Mouse (Mus musculus) inflammation-experienced regulatory T-cells, adult 6 months (primary cell): ENCODE data around the gene Slamf8. TPM values are rescaled to one million over a fixed set of nuclear protein-coding genes. Genes with fewer than 3 reads are reported as not detected.

Experiments used
- ATAC-seq: one replicate; pipeline ENCODE4 v1.8.0; 2017
- polyA plus RNA-seq, 3 experiments: library from polyadenylated mRNA; unstranded; fragments of 100-300 nt; shearing (Covaris generic); gene quantifications; one replicate each; pipeline ENCODE4 v1.2.1; 2017

Gene Slamf8
- polyA plus RNA-seq, 3 experiments from 2014 or later, result 0.40 to 1.6 (median 1.1) TPM

DNA sequence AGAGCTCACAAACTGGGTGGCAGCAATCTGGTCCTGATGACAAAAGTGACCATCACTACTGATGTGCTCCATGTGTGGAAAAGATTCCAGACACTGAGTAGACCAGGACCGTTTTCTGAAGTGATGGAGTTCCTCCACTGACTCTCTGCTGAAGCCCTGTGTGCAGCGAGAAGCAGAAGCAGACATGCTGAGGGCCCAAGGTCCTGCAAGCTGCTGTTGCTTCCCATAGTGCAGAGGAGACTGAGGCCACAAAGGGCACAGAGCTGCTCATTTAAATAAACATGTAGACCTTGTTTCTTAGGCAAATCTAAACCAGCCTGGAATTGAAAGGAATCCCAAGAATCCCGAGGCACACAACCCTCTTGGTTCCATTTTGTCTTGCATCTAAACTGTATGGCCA lies 3.0 kb upstream of the Slamf8 start:
- ATAC-seq, result no peak

DNA sequence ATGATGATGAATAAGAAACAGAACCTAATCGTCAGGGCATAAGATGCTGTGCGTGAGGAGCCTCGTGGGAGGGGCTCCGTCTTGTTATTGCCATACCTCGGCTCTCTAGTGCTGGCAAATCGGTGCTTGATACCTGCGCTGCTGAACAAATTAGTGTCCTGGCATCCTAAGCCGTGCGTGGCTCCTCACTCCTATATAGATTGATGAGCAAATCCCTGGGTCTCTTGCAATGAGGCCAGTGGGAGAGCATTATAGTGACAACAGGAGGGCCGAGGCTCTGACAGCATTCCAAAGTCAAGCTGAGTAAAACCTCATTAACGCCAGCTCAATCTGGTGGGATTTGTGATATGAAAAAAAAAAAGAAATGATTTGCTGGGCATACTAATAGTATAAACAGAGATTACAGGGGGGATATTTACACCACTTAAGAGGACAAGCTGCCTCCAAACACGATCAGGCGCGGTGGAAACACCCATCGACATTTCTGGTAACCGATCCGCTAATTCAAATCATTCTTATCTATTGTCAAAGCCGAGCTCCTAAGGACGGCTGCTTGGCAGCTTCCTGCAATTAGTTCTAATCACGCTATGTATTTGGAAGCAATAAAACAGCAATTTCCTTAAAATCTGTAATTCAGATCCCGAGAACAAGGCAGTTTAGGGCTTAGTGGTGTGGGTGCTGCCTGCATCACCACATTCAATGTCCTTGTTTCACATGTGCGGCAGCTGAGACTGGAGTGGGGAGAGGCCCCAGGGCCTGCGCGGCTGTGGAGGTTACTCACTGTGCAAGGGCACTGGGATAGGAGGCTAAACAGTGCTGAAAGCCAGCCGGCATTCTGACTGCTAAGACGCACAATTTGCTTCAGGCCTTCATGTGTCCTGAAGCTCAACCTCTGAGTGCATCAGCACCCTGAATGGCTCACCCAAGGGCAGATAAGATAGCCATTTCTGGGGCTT lies 4.5 kb downstream of the Slamf8 start:
- no peak for ATAC-seq

DNA sequence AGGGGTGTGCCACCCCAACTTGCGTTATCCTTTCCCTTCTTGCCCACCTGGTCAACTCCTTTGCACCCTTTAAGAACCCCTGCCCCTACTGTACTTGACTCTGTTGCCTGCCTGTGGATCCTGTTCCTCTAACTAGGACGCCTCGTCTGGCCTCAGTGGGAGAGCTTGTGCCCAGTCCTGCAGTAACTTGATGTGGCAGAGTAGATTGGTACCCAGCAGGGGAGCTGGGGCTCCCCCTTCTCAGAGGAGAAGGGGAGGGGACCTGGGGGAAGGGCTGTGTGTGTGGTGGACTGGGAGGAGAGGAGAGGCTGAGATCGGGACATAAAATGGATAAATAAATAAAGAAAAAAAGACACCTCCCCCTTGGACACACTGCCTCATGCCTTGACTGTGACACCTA lies 5.3 kb downstream of the Slamf8 start:
- ATAC-seq, result no peak

DNA sequence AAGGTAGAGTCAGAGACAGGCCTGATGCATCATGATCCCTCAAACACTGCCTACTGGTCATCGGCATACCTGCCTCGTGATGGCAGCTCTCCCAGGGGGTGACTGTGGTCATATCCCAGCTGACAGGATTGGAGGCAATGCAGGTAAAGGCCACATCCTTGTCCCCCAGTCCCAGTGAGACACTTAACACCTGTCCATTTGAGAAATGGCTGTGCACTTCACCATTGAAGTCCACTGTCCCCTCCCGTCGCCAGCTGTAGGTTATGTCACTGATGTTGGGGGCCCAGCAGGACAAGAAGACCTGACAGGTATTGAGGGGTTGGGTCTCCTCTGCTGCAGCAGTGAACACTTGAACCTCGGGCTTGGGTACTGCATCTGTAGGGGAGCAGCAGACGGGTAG lies 6.1 kb downstream of the Slamf8 start:
- ATAC-seq, result no peak

DNA sequence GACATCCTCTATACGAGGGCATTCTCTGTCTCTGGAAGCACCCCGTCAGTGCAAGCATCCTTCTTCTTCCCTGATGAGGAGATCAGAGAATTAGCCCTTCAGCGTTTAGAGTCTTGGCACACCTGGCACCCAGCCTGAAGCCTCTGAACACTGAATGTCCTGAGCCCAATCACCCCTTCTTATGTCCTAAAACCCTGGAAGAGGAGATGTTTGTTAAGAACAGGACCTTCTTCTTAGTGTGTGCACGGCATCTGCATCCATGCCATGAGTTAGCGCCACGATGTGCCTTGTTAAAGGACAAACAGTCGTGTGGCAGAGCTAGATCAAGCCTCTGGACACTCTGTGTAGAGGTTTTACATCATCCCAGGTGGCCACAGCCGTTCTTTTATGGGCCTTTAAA lies 7.9 kb downstream of the Slamf8 start:
- ATAC-seq, result no peak

DNA sequence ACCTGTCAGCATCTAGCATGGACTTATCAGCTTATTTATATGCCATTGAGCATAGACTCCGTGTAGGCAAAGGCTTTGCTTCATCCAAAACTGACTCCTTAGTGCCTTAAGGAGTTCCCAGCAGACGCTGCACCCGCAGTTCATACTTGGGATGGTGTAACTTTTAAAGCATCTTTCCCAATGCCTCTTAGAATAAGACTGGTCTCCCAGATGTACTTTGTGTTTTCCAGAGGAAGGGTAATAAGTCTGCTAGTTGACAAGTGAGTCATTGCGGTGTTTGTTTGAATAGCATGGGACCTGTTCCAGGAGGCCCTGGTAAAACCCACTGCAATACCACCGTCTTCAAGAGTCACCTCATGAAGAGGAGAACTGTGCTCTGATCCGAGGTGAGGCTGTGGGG lies 10.3 kb downstream of the Slamf8 start:
- no peak for ATAC-seq

DNA sequence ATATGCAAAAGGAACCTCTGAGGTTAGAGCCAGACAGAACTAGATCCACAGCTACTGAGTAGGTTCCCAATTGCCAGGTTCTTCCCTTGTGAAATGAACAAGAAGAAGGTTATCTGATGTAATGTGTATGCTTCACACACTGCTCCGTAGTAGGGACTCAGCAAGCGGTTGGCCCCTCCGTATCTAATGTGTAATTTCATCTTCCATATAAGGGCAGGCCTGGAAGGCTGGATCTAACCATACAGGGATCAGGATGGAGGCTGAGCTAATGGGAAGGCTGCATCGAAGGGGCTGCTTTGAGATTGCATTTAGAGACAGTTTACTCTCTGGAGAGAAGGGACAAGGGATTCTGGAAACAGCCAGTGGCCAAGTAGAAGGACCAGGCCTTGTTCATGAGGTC lies 22.6 kb downstream of the Slamf8 start:
- no peak for ATAC-seq

DNA sequence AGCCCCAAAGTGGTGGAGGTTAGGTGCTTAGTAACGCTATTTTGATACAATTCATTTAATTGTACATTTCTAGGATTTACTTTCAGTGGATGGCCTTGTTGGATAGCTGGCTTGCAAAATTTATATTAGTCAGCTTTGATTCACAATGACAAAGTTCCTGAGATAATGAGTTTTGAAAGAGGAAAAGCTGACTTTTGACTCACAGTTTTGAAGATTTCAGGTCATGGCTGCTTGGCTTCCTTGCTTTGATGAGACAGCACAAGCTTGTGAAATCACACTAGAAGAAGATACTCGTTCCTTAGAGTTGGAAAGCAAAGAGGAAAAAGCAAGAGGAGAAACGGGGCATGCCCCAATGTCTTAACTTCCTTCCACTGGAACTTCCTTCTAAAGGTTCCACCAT lies 24.2 kb downstream of the Slamf8 start:
- no peak for ATAC-seq

DNA sequence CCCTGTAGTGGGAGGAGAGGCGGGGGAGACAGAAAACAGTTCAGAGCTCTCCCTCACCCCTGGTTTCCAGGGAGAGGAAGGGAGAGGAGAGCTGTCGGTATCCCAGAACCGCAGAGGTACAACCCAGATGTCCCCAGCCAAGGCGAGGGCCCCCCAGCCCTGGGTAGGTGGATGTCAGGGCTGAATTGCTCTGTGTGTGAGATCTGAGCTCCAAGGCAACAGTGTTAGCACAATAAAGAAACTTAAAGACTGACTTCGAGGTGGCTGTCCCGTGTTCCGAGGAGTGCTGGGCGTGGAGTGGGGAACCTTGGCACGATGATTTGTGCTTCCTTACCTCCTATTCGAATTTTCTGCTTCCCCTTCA lies 26.9 kb downstream of the Slamf8 start:
- no peak for ATAC-seq

DNA sequence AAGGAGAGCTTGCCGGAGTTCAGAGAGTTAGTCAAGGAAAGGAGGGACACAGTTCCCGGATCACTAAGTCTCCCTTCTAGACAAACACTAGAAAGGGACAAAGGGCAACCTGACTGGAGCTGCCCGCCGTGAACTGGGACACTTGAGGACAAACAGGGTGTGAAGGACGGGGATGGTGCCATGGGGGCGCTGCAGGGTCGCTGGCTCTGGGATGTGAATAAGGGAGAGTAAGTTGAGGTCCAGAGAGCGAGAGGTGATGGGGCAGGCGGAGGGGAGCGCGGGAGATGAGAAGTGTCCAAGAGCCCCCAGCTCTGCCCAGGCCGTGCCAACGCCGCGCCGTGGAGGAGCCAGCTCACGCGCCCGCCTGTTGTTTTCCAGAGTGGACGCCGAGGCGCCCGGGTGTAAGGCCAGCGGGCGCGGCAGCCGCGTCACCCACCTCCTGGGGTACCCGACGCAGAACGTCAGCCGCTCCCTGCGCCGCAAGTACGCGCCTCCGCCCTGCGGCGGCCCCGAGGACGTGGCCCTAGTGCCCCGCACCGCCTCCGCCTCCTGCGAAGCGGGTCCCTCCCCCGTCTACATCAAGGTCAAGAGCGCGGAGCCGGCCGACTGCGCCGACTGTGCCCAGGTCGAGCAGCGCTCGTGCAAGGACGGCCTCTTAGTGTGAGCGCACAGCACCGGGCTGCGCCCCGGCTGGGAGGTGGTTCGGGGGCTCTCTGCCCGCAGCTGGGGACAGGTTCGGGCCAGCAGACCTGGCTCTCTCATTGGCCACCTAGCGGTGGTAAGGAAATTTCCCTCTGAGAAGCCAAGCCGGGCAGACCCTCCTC lies 27.5 kb downstream of the Slamf8 start:
- ATAC-seq, result peak; percentile 74

DNA sequence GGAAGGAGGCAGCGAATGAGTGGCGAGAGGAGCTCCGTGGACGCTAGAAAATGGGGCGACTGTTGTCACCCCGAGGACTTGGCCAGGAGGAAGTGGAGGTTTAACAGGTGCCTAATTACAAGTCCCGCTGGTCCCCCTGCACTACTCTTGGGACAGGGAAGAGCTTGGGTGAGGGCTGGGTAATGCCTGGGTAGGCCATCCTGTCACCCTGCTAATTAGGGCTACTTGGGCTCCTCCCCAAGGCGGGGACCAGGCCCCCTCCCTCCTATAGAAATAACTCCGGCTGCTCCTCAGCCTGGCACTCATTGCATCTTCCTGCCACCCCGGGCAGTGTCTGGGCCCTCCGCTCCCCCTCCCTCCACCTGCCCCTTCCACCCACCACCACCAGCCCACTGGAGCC lies 34.7 kb downstream of the Slamf8 start, which contains the start of gene Vsig8:
Gene Vsig8, plus strand, starts transcription at position 301 of the 400 bp plus-strand sequence.
- ATAC-seq, result no peak

DNA sequence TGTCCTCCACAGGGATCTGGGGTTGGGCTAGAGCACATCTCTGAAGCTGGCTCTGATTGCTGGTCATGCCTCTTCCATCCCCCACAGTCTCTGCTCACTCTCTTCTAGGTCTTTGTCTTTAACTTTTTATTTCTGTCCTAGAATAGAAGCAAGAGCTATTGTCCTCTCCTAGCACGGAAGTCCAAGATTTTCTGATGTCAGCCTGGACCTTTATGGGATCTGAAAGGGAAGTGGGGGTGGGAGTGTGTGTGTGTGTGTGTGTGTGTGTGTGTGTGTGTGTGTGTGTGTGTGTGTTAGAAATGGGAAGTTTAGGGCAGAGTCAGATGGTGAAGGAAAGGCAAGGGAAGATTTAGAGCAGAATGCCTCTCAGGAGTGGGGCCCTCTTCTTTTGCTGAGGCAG lies 37.7 kb downstream of the Slamf8 start:
- no peak for ATAC-seq

DNA sequence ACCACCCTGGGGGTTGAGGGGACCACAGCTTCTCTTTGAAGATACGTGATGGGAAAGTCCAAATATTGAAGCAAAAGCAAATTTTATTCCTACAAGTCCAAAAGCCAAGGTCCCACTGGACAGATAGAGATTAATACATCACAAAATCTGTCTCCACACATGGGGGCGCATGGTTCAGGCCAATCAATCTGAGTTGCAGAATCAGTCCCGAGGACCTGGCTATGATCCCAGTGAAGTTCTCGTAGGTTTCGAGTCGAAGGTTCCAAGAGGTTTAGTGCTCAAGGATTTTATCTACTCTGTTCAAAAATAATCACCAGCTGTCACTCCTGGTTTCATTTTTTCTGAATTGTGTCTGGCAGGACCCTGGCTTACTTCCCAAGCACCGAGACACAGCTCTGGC lies 39.4 kb downstream of the Slamf8 start:
- no peak for ATAC-seq

DNA sequence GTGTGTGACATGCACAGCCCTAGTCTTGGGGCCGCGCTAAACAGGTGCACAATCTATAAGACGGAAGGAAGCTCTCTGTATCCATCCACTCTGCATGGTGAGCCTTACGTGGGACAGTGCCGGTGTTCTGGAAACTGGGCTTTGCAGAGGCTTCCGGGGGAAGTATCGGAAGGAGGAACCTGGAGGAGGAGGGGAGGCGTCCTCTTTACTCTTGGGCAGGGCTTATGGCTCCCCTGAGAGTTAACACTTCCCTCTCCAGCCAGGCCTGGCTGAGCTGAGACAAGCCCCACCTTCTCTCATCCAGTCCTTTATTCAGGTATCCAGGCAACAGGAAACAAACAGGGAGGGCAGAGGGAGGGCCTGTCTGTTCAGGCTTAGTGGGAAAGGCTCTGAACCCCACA lies 39.8 kb downstream of the Slamf8 start:
- peak; percentile 80 for ATAC-seq

DNA sequence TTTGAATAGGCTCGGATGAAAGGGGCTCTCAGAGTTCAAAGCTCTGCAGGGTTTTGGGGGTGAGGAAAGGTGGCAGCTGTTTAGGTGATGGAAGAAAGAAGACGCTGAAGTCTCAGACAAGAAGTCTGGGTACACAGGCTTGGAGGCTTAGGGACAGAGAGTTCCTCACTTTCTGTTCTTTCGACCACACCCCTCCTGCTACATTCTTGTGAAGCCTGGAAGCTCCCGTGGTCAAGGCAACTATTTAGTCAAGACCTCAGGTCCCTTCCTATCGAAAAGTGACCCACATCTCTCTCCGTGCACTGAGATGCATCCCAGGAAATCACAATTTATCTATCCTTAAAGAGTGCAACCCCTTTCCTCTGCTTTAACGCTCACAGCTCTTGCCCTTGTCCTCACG lies 40.7 kb downstream of the Slamf8 start:
- no peak for ATAC-seq

DNA sequence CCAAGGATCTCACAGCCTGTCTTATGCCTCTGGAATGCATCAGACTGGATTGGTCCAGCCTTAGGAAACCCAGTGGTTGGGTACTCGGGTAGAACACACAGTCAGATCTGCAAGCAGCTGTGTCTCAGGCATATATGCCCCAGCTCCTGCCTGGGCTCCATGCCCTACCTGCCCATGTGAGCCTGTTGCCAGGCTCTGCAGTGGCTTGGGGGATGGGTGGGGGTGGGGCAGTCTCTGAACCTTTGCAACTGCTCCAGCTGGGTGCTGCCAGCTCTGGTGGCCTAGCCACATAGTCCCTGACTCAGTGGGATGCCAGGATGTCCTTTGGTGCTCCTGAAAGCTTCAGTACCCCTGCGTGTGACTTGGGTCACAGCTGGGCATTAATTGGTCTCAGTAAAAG lies 41.1 kb downstream of the Slamf8 start:
- ATAC-seq, result no peak

DNA sequence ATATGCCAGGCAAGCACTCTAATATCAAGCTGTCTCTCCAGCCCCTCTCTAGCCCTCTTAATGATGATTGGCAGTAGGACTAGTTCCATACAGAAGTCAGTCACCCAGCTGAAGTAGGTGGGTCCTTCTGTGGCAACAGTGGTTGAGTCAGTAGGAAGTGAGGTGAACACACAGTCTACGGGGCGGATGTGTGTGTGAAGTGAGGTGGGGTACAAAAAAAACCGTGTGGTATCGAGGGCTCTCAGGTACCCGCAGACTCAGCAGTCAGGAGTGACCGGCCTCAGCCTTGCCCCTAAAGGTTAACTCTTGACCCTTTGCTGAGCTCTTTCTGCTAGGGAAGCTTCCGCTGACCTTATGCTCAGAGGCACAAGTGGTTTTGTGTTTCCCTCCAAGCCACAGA lies 41.9 kb downstream of the Slamf8 start:
- peak; percentile 84 for ATAC-seq

DNA sequence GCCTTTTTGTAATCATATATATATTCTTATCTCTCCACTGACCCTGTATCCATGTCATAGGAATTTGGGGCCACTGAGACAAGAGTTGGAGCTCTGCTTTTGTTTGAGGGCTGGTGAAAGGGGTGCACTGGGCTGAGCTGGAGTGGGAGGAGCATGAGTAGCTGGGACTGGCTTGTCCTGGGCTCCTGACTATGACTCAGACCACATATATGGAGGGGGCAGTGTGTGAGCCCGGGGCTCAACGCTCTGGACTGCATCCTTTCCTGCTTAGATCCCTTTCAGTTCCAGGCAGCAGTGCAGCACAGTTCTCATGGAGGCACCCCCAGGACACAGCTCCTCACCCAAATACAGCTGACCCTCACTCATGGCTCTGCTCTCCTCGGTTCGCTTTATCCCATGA lies 44.3 kb downstream of the Slamf8 start:
- no peak for ATAC-seq

DNA sequence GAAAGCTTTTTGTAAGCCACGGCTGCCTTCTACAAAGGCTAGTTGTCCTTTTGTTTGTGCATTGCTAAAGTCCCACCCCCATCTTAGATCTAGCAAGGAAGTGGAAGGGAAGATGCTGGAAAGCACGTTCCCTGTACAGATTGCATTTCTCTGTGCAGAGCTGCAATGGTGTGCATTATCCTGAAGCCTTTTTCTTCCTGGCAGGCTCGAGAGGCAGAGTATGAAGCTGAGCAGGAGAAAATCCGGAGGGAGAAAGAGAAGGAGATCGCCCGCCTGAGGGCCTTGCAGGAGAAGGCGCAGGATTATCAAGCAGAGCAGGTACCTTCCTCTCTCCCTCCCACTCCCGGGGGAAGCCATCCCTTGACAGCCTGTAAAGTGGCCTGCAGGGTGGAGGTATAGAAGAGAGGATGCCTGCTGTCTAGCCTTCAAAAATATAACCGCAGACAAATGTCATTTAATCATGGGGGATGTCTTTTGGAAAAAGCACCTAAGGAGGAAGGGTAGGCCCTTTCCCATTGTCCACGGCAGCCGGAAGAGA lies 50.0 kb downstream of the Slamf8 start:
- ATAC-seq, result no peak

DNA sequence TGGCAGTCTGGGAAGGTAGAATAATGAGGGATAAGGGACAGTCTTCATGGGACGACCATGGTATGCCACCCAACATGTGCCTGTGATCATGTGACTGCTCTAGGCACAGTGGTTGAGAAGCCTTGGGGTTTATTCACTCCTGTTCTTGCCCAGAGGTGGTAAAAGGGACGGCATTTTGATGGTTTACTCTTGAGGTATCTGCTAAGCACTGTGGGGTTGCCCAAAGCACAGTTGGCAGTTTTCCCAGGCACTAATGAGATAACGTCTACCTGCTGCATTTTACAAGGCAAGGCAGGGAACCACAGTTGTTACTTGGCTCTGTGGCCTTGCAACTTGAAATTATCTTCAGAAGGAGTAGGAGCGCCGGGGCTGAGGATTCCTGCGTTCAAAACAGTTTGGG lies 50.5 kb downstream of the Slamf8 start:
- ATAC-seq, result no peak

DNA sequence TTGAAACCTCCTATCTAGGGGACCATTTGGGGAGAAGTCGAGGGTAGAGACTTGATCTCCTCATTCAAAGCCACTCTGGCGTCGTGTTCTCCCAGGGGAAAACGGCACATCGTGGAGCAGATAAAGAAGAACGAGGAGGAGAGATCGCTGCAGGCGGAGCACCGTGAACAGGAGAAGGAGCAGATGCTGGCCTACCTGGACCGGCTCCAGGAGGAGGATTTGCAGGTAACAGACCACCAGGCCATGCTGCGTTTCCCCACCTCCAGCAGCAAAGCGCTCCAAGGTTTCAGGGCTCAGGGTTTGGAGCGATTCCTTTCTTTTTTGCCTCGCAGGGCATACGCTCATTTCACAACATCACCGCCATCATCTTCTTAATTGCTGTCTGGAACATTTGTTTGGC lies 55.3 kb downstream of the Slamf8 start:
- ATAC-seq, result no peak

DNA sequence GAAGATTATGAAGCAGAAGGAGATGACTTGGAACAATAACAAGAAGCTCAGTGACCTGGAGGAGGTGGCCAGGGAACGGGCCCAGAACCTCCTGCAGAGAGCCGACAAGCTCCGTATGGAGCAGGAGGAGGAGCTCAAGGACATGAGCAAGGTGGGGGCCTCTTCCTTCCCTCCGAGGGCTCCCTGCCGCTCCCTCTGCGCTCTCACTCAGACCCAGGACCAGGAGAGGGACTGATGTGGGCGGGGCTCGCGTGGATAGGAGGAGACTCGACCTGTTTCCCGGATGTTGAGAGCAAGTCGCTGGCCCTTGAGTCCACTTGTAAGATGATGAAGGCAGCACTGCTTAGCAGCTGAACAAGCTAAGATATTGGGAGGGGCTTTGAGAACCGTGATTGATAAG lies 57.8 kb downstream of the Slamf8 start:
- ATAC-seq, result no peak
